Mouse (Mus musculus) limb, embryonic 11.5 days (tissue): Measurements from ENCODE around the gene H2al2a. TPM values are rescaled to one million over a fixed set of nuclear protein-coding genes. Genes with fewer than 3 reads are reported as not detected.
"Not testable (repeated sequence)": the region's sequence is repeated elsewhere in the genome, so short reads cannot be mapped to it uniquely, and the experiment has no call there.

Experiments used
- ATAC-seq: fragments of 200-750 bp; cut with Nextera tagmentation; 2 replicates; pipeline ENCODE4 v1.8.0; 2017; ENCODE audit warnings: low read depth; ENCODE audit not compliant: insufficient number of reproducible peaks, low FRiP score, low TSS enrichment
- DNase-seq: peaks from one replicate; pipeline ENCODE4 v3.0.0-alpha.2; 2015; ENCODE audit warnings: low spot score
- H3K27ac ChIP-seq: fragments of 300-500 bp; sonication (generic); replicated peaks from 2 replicates; pipeline ENCODE4 v1.5.1; 2014; ENCODE audit warnings: low read depth, mild to moderate bottlenecking, low read length
- H3K27me3 ChIP-seq: fragments of 300-500 bp; sonication (generic); 2 replicates; pipeline ENCODE4 v1.6.1; 2014; ENCODE audit warnings: mild to moderate bottlenecking, low read length, mixed read lengths; ENCODE audit not compliant: control insufficient read depth, insufficient read depth
- H3K36me3 ChIP-seq: fragments of 300-500 bp; sonication (generic); 2 replicates; pipeline ENCODE4 v1.6.1; 2014; ENCODE audit warnings: mild to moderate bottlenecking, low read length, moderate library complexity, mixed read lengths; ENCODE audit not compliant: control insufficient read depth, insufficient read depth
- H3K4me1 ChIP-seq: fragments of 300-500 bp; sonication (generic); 2 replicates; pipeline ENCODE4 v1.6.1; 2014; ENCODE audit warnings: low read length, mixed read lengths; ENCODE audit not compliant: control insufficient read depth, insufficient read depth
- H3K4me2 ChIP-seq: fragments of 300-500 bp; sonication (generic); 2 replicates; pipeline ENCODE4 v1.6.1; 2014; ENCODE audit warnings: low read depth, mild to moderate bottlenecking, moderate library complexity; ENCODE audit not compliant: severe bottlenecking
- H3K4me3 ChIP-seq: fragments of 300-500 bp; sonication (generic); 2 replicates; pipeline ENCODE4 v1.5.1; 2014; ENCODE audit warnings: low read depth, low read length
- H3K9ac ChIP-seq: fragments of 300-500 bp; sonication (generic); 2 replicates; pipeline ENCODE4 v1.6.1; 2014; ENCODE audit warnings: mild to moderate bottlenecking, low read length
- H3K9me3 ChIP-seq: fragments of 300-500 bp; sonication (generic); 2 replicates; pipeline ENCODE4 v1.6.1; 2016; ENCODE audit warnings: low read length; ENCODE audit not compliant: control insufficient read depth
- WGBS: fragments of 180-500 bp; shearing (Covaris S2); extraction: QIAGEN DNeasy Blood & Tissue Kit; methylation state at CpG from one replicate; pipeline ENCODE4 v1.1.7; 2014; 5-methylcytosine and 5-hydroxymethylcytosine counted together
- polyA plus RNA-seq: library from polyadenylated mRNA; unstranded; fragments of >200 nt; fragmentation: Nextera tagmentation; extraction: Ambion mirVana; gene quantifications from 2 replicates; pipeline ENCODE4 v1.2.1, GENCODE M21; 2014

The H2al2a gene
- polyA plus RNA-seq, 1 experiment from 2014 or later: not detected

DNA sequence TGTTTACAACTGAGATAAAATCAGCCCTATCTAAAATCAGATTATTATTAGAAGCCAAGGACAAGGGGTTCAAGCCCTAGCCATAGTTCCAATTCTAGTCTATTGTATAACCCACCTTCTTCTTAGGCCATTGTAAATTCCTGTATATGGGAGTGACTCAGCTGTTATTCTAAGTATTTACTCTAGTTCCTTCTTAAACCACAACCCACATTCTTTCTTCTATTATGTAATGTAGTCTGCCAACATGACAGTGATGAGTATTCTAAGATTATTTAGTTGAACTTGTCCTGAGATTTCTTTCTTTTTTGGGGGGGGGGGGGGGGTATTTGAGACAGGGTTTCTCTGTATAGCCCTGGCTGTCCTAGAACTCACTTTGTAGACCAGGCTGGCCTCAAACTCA lies 19.1 kb downstream of the H2al2a start:
- not testable (repeated sequence) for ATAC-seq, H3K9me3 ChIP-seq, DNase-seq

DNA sequence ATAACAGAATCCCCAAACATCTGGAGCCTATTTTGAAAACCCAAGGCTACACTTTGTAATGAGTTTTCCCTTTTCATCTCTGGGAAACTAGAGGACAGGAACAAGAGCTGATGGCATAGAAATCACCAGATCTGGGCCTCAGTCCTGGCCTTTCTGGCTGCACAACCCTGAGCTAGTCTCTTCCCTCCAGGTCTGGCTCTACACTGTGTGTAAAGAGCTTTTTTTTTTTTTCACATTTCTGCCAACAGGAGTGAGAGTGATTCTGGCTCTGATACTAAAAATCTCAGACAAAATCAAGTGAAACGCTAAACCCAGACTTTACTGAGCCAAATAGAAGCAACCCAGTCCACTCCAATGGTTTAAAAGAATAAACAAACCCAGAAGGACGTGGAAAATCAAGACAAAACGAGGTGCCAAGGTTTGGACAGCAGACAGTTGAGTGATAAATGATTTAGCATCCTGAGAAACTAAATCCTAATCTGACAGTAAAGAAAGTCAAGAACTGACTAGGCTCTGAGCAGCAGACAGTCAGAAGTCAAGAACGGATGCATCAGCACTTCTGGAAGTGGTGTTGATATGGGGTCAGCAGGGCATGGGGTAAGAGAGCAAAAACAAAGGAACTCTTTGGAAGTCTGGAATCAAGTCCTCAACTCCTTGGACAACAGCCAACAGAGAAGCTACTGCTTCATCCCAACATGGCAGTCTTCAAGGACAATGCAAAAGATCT lies 21.0 kb downstream of the H2al2a start:
- Histone ChIP-seq H3K4me1 (no peaks in the 10 kb centered on the region), H3K27ac (no peak overlapping the region), H3K9me3 (no peaks in the 10 kb centered on the region), H3K27me3 (no peaks in the 10 kb centered on the region), H3K9ac (no peak overlapping the region), H3K4me2 (no peak overlapping the region), H3K4me3 (no peak overlapping the region), H3K36me3 (no peaks in the 10 kb centered on the region)
- WGBS: 53% methylated on average over 4 of the region's 4 CpGs
- DNase-seq (no peak), ATAC-seq (no peak)

More for the DNA sequence above, 19.1 kb downstream of the H2al2a start:
- H3K36me3 ChIP-seq, H3K9ac ChIP-seq, H3K4me2 ChIP-seq, H3K4me1 ChIP-seq, H3K4me3 ChIP-seq, H3K27me3 ChIP-seq, H3K27ac ChIP-seq: not testable (repeated sequence)

DNA sequence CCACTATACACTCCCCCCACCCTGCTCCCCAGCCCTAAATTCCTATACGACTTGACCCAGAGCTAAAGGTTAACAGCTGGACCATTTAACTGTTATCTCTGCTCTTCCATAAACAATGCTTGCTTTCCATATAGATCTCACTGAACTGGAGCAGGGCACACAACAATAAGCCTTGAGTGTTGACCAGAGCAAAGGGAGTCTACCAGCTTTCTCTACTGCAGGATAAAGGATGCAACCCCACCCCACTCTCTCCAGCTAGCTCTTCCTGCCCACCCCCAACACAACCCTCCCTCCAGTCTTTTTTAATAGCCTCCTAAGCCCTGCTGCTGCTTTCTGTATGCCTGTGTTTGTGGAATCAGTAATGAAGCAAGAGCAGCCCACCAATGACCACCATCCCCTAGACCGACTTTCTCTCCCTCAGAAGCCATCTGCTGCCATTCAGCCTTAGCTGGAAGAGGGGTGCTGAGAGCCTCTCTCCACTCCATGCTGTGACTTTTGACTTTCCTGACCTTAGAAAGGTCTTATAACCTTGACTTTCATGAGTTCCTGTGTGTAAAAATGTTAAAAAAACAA lies 22.8 kb downstream of the H2al2a start:
- Histone ChIP-seq H3K9ac (no peak overlapping the region), H3K4me1 (no peaks in the 10 kb centered on the region), H3K27ac (no peak overlapping the region), H3K27me3 (no peaks in the 10 kb centered on the region), H3K4me3 (no peak overlapping the region), H3K4me2 (no peak overlapping the region), H3K36me3 (no peaks in the 10 kb centered on the region), H3K9me3 (no peaks in the 10 kb centered on the region)
- no peak for ATAC-seq
- DNase-seq: no peak
- WGBS: 27% methylated on average over 2 of the region's 2 CpGs

DNA sequence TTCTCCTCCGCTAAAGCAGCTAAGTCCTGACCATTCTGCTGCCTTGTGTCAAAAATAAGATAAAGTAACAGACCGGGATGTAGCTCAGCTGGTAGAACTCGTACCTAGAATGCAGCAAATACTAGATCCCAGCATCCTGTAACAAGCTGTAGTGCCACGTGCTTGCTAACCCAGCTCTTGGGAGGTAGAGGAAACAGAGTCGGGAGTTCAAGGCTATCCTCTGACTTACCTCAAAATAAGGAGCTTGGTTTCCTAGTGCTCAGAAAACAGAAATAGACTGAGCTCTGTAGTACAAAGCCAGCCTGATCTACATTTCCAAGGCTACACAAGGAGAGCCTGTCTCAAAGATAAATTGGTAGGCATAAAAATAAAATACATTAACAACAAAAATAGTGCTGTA lies 23.5 kb downstream of the H2al2a start:
- H3K27me3 ChIP-seq: no peaks in the 10 kb centered on the region
- WGBS: 90% methylated on average over 5 of the region's 5 CpGs

DNA sequence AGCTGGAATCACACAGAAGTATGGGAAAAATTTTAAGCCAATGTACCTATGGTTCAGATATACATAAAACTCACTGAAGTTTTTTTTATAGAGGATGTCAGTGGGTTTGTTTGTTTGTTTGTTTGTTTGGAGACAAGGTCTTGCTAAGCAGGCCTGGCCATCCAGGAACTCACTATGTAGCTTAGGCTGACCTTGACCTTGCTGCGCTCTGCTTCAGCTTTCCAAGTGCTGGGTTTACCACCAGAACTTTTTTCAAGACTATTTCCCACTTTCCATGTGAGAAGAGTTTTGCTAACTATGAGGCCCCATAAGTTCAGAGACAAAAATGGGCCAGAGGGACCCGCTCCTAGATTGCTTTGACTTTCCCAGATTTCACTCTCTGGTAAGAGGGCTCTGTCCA lies 23.9 kb downstream of the H2al2a start:
- ATAC-seq (no peak), DNase-seq (no peak)
- Histone ChIP-seq H3K9ac (no peak overlapping the region), H3K4me3 (no peak overlapping the region), H3K9me3 (no peaks in the 10 kb centered on the region), H3K4me2 (no peak overlapping the region), H3K27me3 (no peaks in the 10 kb centered on the region), H3K27ac (no peak overlapping the region), H3K4me1 (no peaks in the 10 kb centered on the region), H3K36me3 (no peaks in the 10 kb centered on the region)
- 96% methylated on average over 2 of the region's 2 CpGs for WGBS

More for the DNA sequence above, 23.5 kb downstream of the H2al2a start:
- ATAC-seq (no peak), DNase-seq (no peak)
- H3K27ac ChIP-seq: no peak overlapping the region
- no peak overlapping the region for H3K4me2 ChIP-seq
- no peaks in the 10 kb centered on the region for H3K9me3 ChIP-seq
- H3K36me3 ChIP-seq: no peaks in the 10 kb centered on the region
- no peak overlapping the region for H3K4me3 ChIP-seq
- H3K4me1 ChIP-seq: no peaks in the 10 kb centered on the region
- no peak overlapping the region for H3K9ac ChIP-seq

DNA sequence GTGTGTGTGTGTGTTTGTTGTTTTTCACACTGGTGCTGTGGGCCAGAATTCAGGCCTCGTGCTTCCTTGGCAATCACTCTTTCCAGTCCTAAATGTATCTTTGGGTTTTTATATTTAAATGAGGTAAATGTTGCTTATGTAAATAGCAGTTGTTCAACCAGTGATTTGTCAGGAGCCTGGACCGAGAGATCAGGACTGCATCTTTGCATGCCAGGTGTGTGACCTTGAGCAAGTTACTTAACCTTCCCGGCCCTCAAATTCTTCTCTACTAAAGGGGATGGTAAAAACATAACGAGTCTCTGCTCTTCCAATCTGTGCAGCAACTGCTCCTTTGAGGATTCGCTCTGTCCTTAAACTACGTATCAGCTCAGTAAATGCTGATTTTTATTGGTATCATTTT lies 25.4 kb downstream of the H2al2a start:
- ATAC-seq (no peak), DNase-seq (no peak)
- Histone ChIP-seq H3K9ac (no peak overlapping the region; the same call in 1 of the 2 replicates), H3K4me1 (no peaks in the 10 kb centered on the region), H3K4me2 (no peak overlapping the region), H3K27ac (no peak overlapping the region), H3K4me3 (no peak overlapping the region), H3K27me3 (no peaks in the 10 kb centered on the region), H3K36me3 (no peaks in the 10 kb centered on the region), H3K9me3 (no peaks in the 10 kb centered on the region)
- 72% methylated on average over 6 of the region's 6 CpGs for WGBS

DNA sequence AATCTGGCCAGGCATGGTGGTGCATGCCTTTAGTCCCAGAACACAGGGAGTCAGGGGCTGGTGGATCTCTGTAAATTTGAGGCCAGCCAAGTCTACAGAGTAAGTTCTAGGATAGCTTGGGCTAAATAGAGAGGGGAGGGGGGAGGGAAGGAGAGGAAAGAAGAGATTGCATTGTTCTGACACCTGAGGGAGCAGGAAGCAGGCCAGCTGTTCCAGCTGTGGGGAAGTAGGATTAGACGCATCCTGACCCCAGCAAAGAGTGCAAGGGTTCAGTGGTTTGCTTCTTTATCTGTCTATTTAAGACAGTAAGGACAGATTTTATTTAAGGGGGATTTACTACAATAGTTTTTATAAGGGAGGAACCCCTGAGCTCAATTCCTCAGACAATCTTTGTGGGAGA lies 26.1 kb downstream of the H2al2a start:
- H3K27ac ChIP-seq: no peak overlapping the region
- ATAC-seq (no peak), DNase-seq (no peak)
- H3K4me1 ChIP-seq: no peaks in the 10 kb centered on the region
- H3K4me3 ChIP-seq: no peak overlapping the region
- H3K4me2 ChIP-seq: no peak overlapping the region
- H3K36me3 ChIP-seq: no peaks in the 10 kb centered on the region
- no peaks in the 10 kb centered on the region for H3K9me3 ChIP-seq
- H3K27me3 ChIP-seq: no peaks in the 10 kb centered on the region
- WGBS: 37% methylated on average over 1 of the region's 1 CpGs
- H3K9ac ChIP-seq: no peak overlapping the region

DNA sequence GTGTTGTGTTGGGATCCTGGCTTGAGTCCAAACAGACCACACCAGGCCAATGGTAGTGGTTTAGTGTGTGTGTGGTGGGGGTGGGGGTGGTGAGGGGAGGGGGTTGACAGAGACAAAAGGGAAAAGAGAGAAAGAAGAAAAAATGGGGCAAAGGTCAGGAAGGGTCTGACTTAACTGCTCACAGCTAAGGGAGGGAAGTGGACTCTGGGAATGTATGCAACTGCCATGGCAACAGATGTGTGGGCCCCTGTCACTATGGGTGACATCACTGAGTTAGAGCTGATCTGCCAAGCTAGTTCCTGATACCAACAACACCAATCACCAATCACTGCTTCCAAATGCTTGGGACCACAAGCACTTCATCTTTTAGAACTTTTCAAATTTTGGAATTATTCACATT lies 26.6 kb downstream of the H2al2a start:
- Histone ChIP-seq H3K9ac (no peak overlapping the region), H3K4me2 (no peak overlapping the region), H3K4me3 (no peak overlapping the region), H3K27ac (no peak overlapping the region), H3K4me1 (no peaks in the 10 kb centered on the region), H3K9me3 (no peaks in the 10 kb centered on the region), H3K27me3 (no peaks in the 10 kb centered on the region), H3K36me3 (no peaks in the 10 kb centered on the region)
- DNase-seq (no peak), ATAC-seq (no peak)

DNA sequence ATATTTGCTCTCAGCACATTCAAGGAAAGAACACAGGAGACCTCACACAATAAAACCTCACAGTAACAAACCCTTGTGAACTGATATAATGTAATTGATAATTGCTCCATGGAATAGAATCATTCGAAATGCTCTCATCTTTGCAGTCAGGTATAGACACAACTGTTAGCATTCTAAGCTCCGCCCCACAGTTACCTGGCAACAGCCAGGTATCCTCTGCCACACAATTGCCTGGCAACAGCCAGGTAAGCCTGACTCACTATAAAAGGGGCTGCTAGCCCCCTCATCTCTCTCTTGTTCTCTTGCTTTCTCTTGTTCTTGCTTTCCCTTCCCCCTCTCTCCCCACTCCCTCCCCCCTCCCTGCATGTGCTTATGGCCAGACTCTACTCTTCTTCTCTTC lies 28.2 kb downstream of the H2al2a start:
- Histone ChIP-seq H3K9me3 (no peaks in the 10 kb centered on the region), H3K36me3 (no peaks in the 10 kb centered on the region), H3K4me2 (no peak overlapping the region), H3K27ac (no peak overlapping the region), H3K4me3 (no peak overlapping the region), H3K27me3 (no peaks in the 10 kb centered on the region), H3K9ac (no peak overlapping the region), H3K4me1 (no peaks in the 10 kb centered on the region)
- ATAC-seq: no peak
- WGBS: 84% methylated on average over 2 of the region's 2 CpGs
- no peak for DNase-seq
